Mouse (Mus musculus) kidney, postnatal 14 days (tissue): ENCODE data around the gene Rbm42.

Experiments used
- DNase-seq: peaks from one replicate; pipeline ENCODE4 v3.0.0; 2022; ENCODE audit warnings: mixed read lengths

Rbm42 gene

GRCm38 (mm10) chr7:30615049-30615760 is 34.9 kb downstream of the Rbm42 start:
- no peak for DNase-seq

- DNase-seq: no peak
These were observed 35.7 kb downstream of the Rbm42 start for GRCm38 (mm10) chr7:30614454-30614853.

GRCm38 (mm10) chr7:30613529-30614112 is 36.5 kb downstream of the Rbm42 start:
- DNase-seq: peak; percentile 78

GRCm38 (mm10) chr7:30612654-30613402 is 37.3 kb downstream of the Rbm42 start, which contains the start of gene Upk1a:
TSS of gene Upk1a (minus strand) at chr7:30612847.
- no peak for DNase-seq

GRCm38 (mm10) chr7:30610043-30610442 is 40.1 kb downstream of the Rbm42 start:
- DNase-seq: no peak

- DNase-seq: no peak
These were observed 41.6 kb downstream of the Rbm42 start for GRCm38 (mm10) chr7:30608476-30608875.

GRCm38 (mm10) chr7:30607706-30608309 is 42.3 kb downstream of the Rbm42 start:
- peak; percentile 74 for DNase-seq

- DNase-seq: no peak
These were observed 45.2 kb downstream of the Rbm42 start for GRCm38 (mm10) chr7:30604944-30605343.

GRCm38 (mm10) chr7:30604424-30604823 is 45.7 kb downstream of the Rbm42 start:
- DNase-seq: no peak

- peak; percentile 79 for DNase-seq
These were observed 47.5 kb downstream of the Rbm42 start for GRCm38 (mm10) chr7:30602583-30602982.

- DNase-seq: peak; percentile 64
These were observed 49.5 kb downstream of the Rbm42 start for GRCm38 (mm10) chr7:30600651-30601050.

GRCm38 (mm10) chr7:30599933-30600353 is 50.2 kb downstream of the Rbm42 start:
- DNase-seq: peak; percentile 97

- no peak for DNase-seq
These were observed 51.3 kb downstream of the Rbm42 start, which contains the start of gene Zbtb32 for GRCm38 (mm10) chr7:30598786-30599185. TSS of gene Zbtb32 (minus strand) at chr7:30598909.

- no peak for DNase-seq
These were observed 53.3 kb downstream of the Rbm42 start for GRCm38 (mm10) chr7:30596811-30597210.

- DNase-seq: no peak
These were observed 54.0 kb downstream of the Rbm42 start for GRCm38 (mm10) chr7:30596093-30596492.

GRCm38 (mm10) chr7:30594510-30595024 is 55.5 kb downstream of the Rbm42 start:
- no peak for DNase-seq

GRCm38 (mm10) chr7:30593579-30594509 is 56.3 kb downstream of the Rbm42 start:
- no peak for DNase-seq

GRCm38 (mm10) chr7:30592772-30593423 is 57.2 kb downstream of the Rbm42 start:
- no peak for DNase-seq

- DNase-seq: no peak
These were observed 58.5 kb downstream of the Rbm42 start for GRCm38 (mm10) chr7:30591605-30591951.
